Mouse (Mus musculus) kidney, adult 2 months (tissue): Measurements from ENCODE around the gene D130052B06Rik. TPM values are rescaled to one million over a fixed set of nuclear protein-coding genes. Genes with fewer than 3 reads are reported as not detected.

Source experiments
- DNase-seq: peaks from one replicate; pipeline ENCODE4 v3.0.0; 2021
- H3K27ac ChIP-seq: fragments of 200-500 bp; 2 replicates; pipeline ENCODE4 v1.5.1; 2012; ENCODE audit warnings: low read depth, low read length, control low read depth, inconsistent platforms; ENCODE audit not compliant: insufficient read depth
- H3K27me3 ChIP-seq: fragments of 200-500 bp; replicated peaks from 2 replicates; pipeline ENCODE4 v1.6.1; 2012; ENCODE audit warnings: mild to moderate bottlenecking, moderate library complexity, low read length, inconsistent platforms; ENCODE audit not compliant: control insufficient read depth, insufficient read depth
- H3K36me3 ChIP-seq: fragments of 200-500 bp; 2 replicates; pipeline ENCODE4 v1.6.1; 2012; ENCODE audit warnings: mild to moderate bottlenecking, moderate library complexity, low read length, inconsistent platforms; ENCODE audit not compliant: control insufficient read depth, insufficient read depth
- H3K4me1 ChIP-seq: fragments of 200-500 bp; 2 replicates; pipeline ENCODE4 v1.6.1; 2011; ENCODE audit warnings: low read length; ENCODE audit not compliant: control insufficient read depth, insufficient read depth
- H3K4me3 ChIP-seq: fragments of 200-500 bp; 2 replicates; pipeline ENCODE4 v1.5.1; 2011; ENCODE audit warnings: mild to moderate bottlenecking, low read depth, low read length, control low read depth; ENCODE audit not compliant: insufficient read depth
- CTCF ChIP-seq: fragments of 200-500 bp; conservative IDR thresholded peaks from 2 replicates; pipeline ENCODE4 v1.5.1; 2011; ENCODE audit warnings: low read depth, mild to moderate bottlenecking, control low read depth, low read length, moderate library complexity, mixed read lengths; ENCODE audit not compliant: insufficient read depth, insufficient read length
- POLR2A ChIP-seq: fragments of 200-500 bp; IDR thresholded peaks from one replicate; pipeline ENCODE4 v1.6.1; 2011; ENCODE audit warnings: low read depth, low read length, control low read depth
- WGBS: fragments of 180-500 bp; shearing (Covaris S2); methylation state at CpG from one replicate; pipeline ENCODE4 v1.1.7; 2018; 5-methylcytosine and 5-hydroxymethylcytosine counted together
- polyA plus RNA-seq: library from polyadenylated mRNA; depleted of rRNA; stranded (reverse); fragments of >200 nt; gene quantifications from 2 replicates; pipeline ENCODE4 v1.2.3, GENCODE M21; 2012

The D130052B06Rik gene
- polyA plus RNA-seq, 1 experiment, result not detected

DNA sequence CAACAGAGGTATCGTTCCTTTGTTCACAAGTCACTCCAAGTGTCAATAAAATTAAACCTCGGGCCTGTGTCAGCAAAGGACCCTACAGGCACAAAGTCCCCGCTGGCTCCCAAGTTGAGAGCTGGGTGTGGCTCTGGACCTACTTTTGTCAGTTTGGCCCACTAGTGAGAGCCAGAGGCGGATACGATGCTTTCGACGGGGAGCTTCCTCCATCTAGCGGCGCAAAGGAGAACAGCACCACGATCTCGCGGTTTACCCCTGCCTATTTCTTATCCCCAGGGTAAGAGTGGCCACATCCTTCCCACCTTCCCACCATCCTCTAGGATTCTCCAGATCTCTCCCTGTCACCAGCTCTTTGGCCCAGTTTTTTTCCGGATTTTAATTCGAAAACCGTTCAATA lies 15.1 kb downstream of the D130052B06Rik start:
- DNase-seq, result peak; percentile 62
- no peaks in the 10 kb centered on the region for H3K36me3 ChIP-seq
- 6% methylated on average over 15 of the region's 15 CpGs for WGBS
- no peak overlapping the region for H3K4me3 ChIP-seq
- no peak overlapping the region for H3K27ac ChIP-seq
- no peaks in the 10 kb centered on the region for H3K27me3 ChIP-seq
- peak; percentile 90 for TF ChIP-seq CTCF
- no peak for TF ChIP-seq POLR2A
- H3K4me1 ChIP-seq, result no peaks in the 10 kb centered on the region

DNA sequence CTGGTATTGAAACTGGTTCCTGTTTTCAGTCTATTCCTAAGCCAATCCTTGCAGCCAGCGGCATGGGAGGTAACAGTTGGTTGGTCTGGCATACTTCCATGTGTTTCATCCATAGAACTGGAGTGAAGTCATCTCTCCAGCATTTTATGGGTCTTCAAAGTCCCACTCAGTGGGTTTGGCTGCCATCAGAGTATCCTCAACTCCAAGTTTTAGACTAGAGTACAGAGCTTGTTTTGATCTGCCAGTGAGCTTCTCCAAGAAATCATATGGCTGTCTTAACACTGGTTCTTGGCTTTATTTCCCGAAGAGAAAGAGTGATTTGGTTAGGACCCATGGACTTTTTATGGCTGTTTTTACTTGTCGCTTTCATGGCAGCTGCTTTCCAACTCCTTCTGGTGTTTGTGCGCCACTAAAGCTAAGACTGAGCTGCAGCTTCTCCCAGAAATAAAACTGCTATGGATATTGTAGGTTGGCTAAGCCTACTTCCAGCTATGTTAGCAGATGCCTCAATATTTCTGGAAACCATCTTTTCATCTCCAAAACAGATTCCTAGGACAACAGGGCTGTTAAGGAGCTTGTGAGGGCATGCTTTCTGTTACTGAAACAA lies 28.1 kb downstream of the D130052B06Rik start:
- TF ChIP-seq POLR2A (no peak), CTCF (no peak)
- no peaks in the 10 kb centered on the region for H3K36me3 ChIP-seq
- H3K27ac ChIP-seq, result no peak overlapping the region
- no peak for DNase-seq
- H3K4me1 ChIP-seq, result no peaks in the 10 kb centered on the region
- H3K27me3 ChIP-seq, result no peaks in the 10 kb centered on the region
- 77% methylated on average over 4 of the region's 4 CpGs for WGBS
- no peak overlapping the region for H3K4me3 ChIP-seq

DNA sequence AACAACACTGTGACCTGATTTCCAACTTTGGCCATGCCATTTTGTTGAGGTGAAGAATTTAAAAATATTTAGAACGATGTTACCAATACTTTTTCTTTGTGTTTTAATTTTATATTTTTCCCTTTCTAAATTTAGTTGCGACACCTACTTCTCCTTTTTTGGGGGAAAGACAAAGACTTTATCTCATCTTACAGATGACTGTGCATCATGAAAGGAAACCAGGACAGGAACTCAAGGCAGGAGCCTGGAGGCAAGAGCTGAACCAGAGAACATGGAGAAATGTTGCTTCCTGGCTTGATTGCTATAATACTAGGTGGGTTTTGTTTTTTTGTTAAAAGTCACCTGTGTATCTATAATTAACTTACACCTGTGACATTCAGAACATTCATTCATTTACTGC lies 38.0 kb downstream of the D130052B06Rik start:
- H3K36me3 ChIP-seq, result no peaks in the 10 kb centered on the region
- WGBS, result 93% methylated on average over 2 of the region's 2 CpGs
- TF ChIP-seq CTCF, result no peak
- TF ChIP-seq POLR2A, result no peak

DNA sequence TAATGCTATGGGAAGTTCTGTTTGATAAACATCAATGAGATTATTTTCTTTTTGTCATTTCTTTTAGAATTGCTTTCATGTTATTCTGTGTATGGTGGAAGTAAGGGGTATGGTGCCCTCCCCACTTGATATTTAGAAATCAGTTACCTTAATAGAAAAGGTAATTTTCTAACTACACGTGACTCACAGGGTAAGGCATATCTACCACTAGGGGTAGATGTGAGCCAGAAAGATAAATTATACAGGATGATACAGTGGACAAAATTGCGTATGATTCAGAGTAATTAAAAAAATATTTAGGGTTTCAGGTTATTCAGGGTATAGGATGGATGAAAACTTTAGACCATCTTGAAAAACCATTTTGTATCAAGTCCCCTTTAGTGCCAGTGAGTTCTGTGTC lies 50.3 kb downstream of the D130052B06Rik start:
- H3K27me3 ChIP-seq, result no peaks in the 10 kb centered on the region
- DNase-seq, result no peak
- TF ChIP-seq POLR2A (no peak), CTCF (no peak)
- H3K36me3 ChIP-seq, result no peaks in the 10 kb centered on the region
- no peak overlapping the region for H3K4me3 ChIP-seq
- WGBS, result 57% methylated on average over 2 of the region's 2 CpGs
- H3K4me1 ChIP-seq, result no peaks in the 10 kb centered on the region
- H3K27ac ChIP-seq, result no peak overlapping the region

More for the DNA sequence above, 38.0 kb downstream of the D130052B06Rik start:
- Histone ChIP-seq H3K4me1 (no peaks in the 10 kb centered on the region), H3K27ac (no peak overlapping the region), H3K27me3 (no peaks in the 10 kb centered on the region), H3K4me3 (no peak overlapping the region)
- no peak for DNase-seq

DNA sequence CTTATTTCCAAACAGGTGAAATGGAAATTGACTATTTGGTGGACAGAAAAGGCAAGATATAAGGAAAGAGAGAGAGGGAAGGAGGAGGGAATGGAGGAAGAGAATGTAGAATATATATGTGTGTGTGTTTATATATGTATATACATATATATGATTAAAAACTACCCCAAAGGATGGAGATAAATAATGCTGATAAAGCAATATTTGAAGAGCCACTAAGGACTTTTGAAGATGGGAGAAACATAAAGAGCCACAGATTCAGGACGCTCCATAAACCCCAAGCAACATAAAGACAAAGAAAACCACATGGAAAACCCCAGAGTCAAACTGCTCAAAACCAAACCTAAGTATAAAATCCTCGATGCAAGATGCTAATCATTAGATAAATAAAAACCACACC lies 55.4 kb downstream of the D130052B06Rik start:
- WGBS, result 72% methylated on average over 2 of the region's 2 CpGs
- Histone ChIP-seq H3K36me3 (no peaks in the 10 kb centered on the region), H3K4me1 (no peaks in the 10 kb centered on the region), H3K27me3 (no peaks in the 10 kb centered on the region), H3K27ac (no peak overlapping the region), H3K4me3 (no peak overlapping the region)
- TF ChIP-seq POLR2A (no peak), CTCF (no peak)
- no peak for DNase-seq

DNA sequence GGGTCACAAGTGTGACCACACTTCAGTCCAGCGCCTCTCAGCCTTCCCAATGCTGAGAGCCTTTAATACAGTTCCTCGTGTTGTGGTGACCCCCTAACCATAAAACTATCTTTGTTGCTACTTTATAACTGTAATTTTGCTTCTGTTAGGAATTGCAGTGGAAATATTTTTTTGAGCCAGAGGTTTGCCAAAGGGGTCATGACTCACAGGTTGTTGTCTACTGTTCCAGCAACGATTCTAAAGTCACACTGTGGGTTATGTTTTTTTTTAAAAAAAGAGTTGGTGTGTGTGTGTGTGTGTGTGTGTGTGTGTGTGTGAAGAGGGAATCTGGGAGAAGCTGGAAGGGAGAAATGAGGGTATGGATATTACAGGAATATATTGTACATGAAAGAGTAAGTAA lies 56.1 kb downstream of the D130052B06Rik start:
- 42% methylated on average over 3 of the region's 3 CpGs for WGBS
- DNase-seq, result no peak
- no peak overlapping the region for H3K27ac ChIP-seq
- no peaks in the 10 kb centered on the region for H3K4me1 ChIP-seq
- no peaks in the 10 kb centered on the region for H3K36me3 ChIP-seq
- TF ChIP-seq CTCF, result no peak
- TF ChIP-seq POLR2A, result no peak
- H3K27me3 ChIP-seq, result no peaks in the 10 kb centered on the region
- H3K4me3 ChIP-seq, result no peak overlapping the region

DNA sequence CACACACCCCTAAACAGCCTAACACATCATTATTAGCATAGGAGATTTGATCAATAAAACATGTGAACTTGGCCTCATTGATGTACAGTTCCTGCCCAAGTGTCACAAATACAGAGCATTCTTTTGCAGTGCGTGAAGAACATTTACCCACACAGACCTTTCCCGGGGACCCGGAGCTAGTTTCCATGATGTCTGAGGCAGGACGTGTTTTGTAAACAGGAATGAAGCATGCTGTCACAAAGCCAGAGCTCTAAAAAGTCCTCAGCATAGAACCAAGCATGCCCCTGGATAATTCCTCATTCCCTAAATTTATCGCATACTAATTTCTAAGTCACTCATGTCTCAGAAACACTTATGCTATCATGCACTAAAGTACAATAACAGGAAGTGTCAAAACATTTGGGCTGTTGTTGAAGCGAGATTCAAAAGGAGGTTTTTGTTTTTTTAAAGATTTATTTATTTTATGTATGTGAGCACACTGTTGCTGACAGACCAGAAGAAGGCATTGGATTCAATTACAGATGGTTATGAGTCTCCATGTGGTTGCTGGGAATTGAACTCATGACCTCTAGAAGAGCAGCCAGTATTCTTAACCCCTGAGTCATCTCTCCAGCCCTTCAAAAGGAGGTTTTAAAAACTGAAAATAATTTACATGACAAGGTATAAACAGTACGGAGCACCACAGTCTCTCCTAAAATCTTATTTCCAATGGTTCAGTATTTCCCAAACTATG lies 56.9 kb downstream of the D130052B06Rik start:
- no peak for DNase-seq
- 61% methylated on average over 7 of the region's 7 CpGs for WGBS

More for the DNA sequence above, 56.9 kb downstream of the D130052B06Rik start:
- H3K27ac ChIP-seq, result no peak overlapping the region
- no peak overlapping the region for H3K4me3 ChIP-seq
- H3K27me3 ChIP-seq, result no peaks in the 10 kb centered on the region
- no peaks in the 10 kb centered on the region for H3K36me3 ChIP-seq
- H3K4me1 ChIP-seq, result no peaks in the 10 kb centered on the region
- TF ChIP-seq POLR2A (no peak), CTCF (no peak)
